22 mouse cellular contexts compared by ENCODE assay signal in the genomic region with DNA sequence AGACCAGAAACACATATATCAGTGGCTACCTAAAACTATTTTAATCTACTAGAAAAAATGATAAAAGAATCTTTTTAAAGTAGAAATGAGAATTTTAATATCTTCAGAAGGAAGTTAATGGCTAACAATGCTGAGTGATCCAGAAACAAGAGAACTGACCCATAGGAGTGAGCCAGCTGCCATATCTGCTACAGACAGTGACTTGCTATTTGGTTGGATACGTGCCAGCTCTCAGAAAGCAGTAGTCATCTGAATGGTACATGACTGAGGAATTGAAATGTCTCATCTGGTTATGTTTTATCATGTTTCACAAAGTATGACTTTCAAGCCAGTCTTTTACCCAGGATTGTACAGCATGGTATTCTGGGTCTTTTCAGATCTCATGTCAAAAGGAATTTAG.
DNase-seq lines count a peak whose midpoint lies in the region; ATAC-seq and TF ChIP-seq lines count a peak whose summit lies in the region.
"Had no signal": no experiment of that assay in that cellular context is flagged by ENCODE, and none has a peak within 500 bp of the region (broad histone marks: within the 10 kb centered on the region; RNA-seq: fewer than 3 reads in every experiment).

No protein-coding gene starts in this region.

- no peaks in the 10 kb centered on the region for H3K27me3 ChIP-seq in hindbrain, postnatal 0 days (ENCODE audit: insufficient read depth, low read length)
- H3K27me3 ChIP-seq in hindbrain, embryonic 12.5 days = no peaks in the 10 kb centered on the region
- no peaks in the 10 kb centered on the region for H3K27me3 ChIP-seq in kidney, embryonic 15.5 days
- H3K27me3 ChIP-seq: embryonic facial prominence, embryonic 12.5 days; forebrain, embryonic 13.5 days; heart, embryonic 12.5 days; hindbrain, embryonic 15.5 days had no signal

- TF ChIP-seq CTCF in hindbrain, postnatal 0 days (IDR thresholded peaks at IDR 0.05; ENCODE audit: low read depth) = no peak

- no peak overlapping the region for H3K4me3 ChIP-seq in hindbrain, postnatal 0 days (ENCODE audit: low read length)
- H3K4me3 ChIP-seq in hindbrain, embryonic 12.5 days = no peak overlapping the region
- no peak overlapping the region for H3K4me3 ChIP-seq in kidney, embryonic 15.5 days (replicated peaks)
- H3K4me3 ChIP-seq: embryonic facial prominence, embryonic 12.5 days; forebrain, embryonic 13.5 days; heart, adult 2 months; heart, embryonic 12.5 days; hindbrain, embryonic 10.5 days; hindbrain, embryonic 15.5 days had no signal

- WGBS in hindbrain, postnatal 0 days = 61% methylated on average over 1 of the region's 1 CpGs
- WGBS in hindbrain, embryonic 12.5 days = 73% methylated on average over 1 of the region's 1 CpGs
- 78% methylated on average over 1 of the region's 1 CpGs for WGBS in kidney, embryonic 15.5 days

- H3K9ac ChIP-seq in hindbrain, postnatal 0 days (replicated peaks; ENCODE audit: low read length) = no peak overlapping the region
- H3K9ac ChIP-seq in hindbrain, embryonic 12.5 days = no peak overlapping the region
- H3K9ac ChIP-seq in kidney, embryonic 15.5 days = no peak overlapping the region
- H3K9ac ChIP-seq: embryonic facial prominence, embryonic 12.5 days; forebrain, embryonic 13.5 days; forebrain, postnatal 0 days; heart, embryonic 12.5 days; hindbrain, embryonic 15.5 days had no signal

- H3K9me3 ChIP-seq in hindbrain, postnatal 0 days (ENCODE audit: low read length) = no peaks in the 10 kb centered on the region
- no peaks in the 10 kb centered on the region for H3K9me3 ChIP-seq in hindbrain, embryonic 12.5 days (replicated peaks)
- no peaks in the 10 kb centered on the region for H3K9me3 ChIP-seq in kidney, embryonic 15.5 days (replicated peaks)
- H3K9me3 ChIP-seq: embryonic facial prominence, embryonic 12.5 days; forebrain, embryonic 13.5 days; heart, embryonic 12.5 days; hindbrain, embryonic 10.5 days; hindbrain, embryonic 15.5 days had no signal

- H3K4me2 ChIP-seq in hindbrain, postnatal 0 days (ENCODE audit: low read depth, low read length) = no peak overlapping the region
- no peak overlapping the region for H3K4me2 ChIP-seq in hindbrain, embryonic 12.5 days (replicated peaks)
- H3K4me2 ChIP-seq in kidney, embryonic 15.5 days = no peak overlapping the region
- H3K4me2 ChIP-seq: embryonic facial prominence, embryonic 12.5 days; forebrain, embryonic 13.5 days; heart, embryonic 12.5 days; hindbrain, embryonic 15.5 days had no signal

- no peak for ATAC-seq in hindbrain, postnatal 0 days
- ATAC-seq in hindbrain, embryonic 12.5 days (ENCODE audit: low FRiP score) = no peak
- no peak for ATAC-seq in kidney, embryonic 15.5 days (replicated peaks; ENCODE audit: low FRiP score)
- ATAC-seq: activated CD4-positive, CD25-positive, alpha-beta regulatory T cell, adult 4 months; forebrain, embryonic 13.5 days; forebrain, postnatal 0 days; inflammation-experienced regulatory T-cells, adult 6 months; intestine, postnatal 0 days had no signal

- H3K4me1 ChIP-seq in hindbrain, postnatal 0 days (ENCODE audit: insufficient read depth, low read length) = no peaks in the 10 kb centered on the region
- no peaks in the 10 kb centered on the region for H3K4me1 ChIP-seq in hindbrain, embryonic 12.5 days
- H3K4me1 ChIP-seq in kidney, embryonic 15.5 days = no peaks in the 10 kb centered on the region
- H3K4me1 ChIP-seq: embryonic facial prominence, embryonic 12.5 days; forebrain, embryonic 13.5 days; heart, embryonic 12.5 days; hindbrain, embryonic 10.5 days; hindbrain, embryonic 15.5 days had no signal

- DNase-seq in adrenal gland, adult 2 months = peak; percentile 13
- no peak for DNase-seq in adrenal gland, postnatal 25 days
- DNase-seq in hindbrain, postnatal 0 days (ENCODE audit: low spot score) = peak; percentile 43
- peak; percentile 15 for DNase-seq in MEL-GATA-1-ER (ENCODE audit: extremely low read depth, low read depth)
- DNase-seq in brain, adult 2 months (ENCODE audit: low read depth, low spot score) = peak; percentile 14
- DNase-seq in lung, postnatal 10 days = no peak
- DNase-seq: cerebellum, adult 11 months; cerebellum, adult 9-10 months; embryo, embryonic 11 days; forebrain, postnatal 0 days; gastrocnemius, postnatal 14 days; heart, adult 2 months had no signal

- no peaks in the 10 kb centered on the region for H3K36me3 ChIP-seq in hindbrain, postnatal 0 days (ENCODE audit: insufficient read depth, low read length)
- no peaks in the 10 kb centered on the region for H3K36me3 ChIP-seq in hindbrain, embryonic 12.5 days
- no peaks in the 10 kb centered on the region for H3K36me3 ChIP-seq in kidney, embryonic 15.5 days
- H3K36me3 ChIP-seq: embryonic facial prominence, embryonic 12.5 days; heart, embryonic 12.5 days; hindbrain, embryonic 10.5 days; hindbrain, embryonic 15.5 days had no signal

- H3K27ac ChIP-seq in hindbrain, postnatal 0 days = no peak overlapping the region
- H3K27ac ChIP-seq in hindbrain, embryonic 12.5 days = no peak overlapping the region
- H3K27ac ChIP-seq in kidney, embryonic 15.5 days = no peak overlapping the region
- H3K27ac ChIP-seq: embryonic facial prominence, embryonic 12.5 days; forebrain, embryonic 13.5 days; heart, adult 2 months; hindbrain, embryonic 10.5 days; hindbrain, embryonic 15.5 days had no signal

Comparison
In these comparisons a context has a peak if more than half of its experiments do, and no peak if none do; other contexts are left out.
1. DNase-seq: peak in adrenal gland, adult 2 months (single experiment), hindbrain, postnatal 0 days (single experiment), MEL-GATA-1-ER (single experiment) and brain, adult 2 months (single experiment); none in adrenal gland, postnatal 25 days (single experiment) and lung, postnatal 10 days (single experiment).